Mouse (Mus musculus) ES-E14 (cell line): ENCODE measurements around the gene Rnf220. TPM values are rescaled to one million over a fixed set of nuclear protein-coding genes. Genes with fewer than 3 reads are reported as not detected.

Experiments used
- DNase-seq: peaks from one replicate; pipeline ENCODE4 v3.0.0-alpha.2; 2013; ENCODE audit warnings: low read depth, low spot score
- H3K27ac ChIP-seq: 2 replicates; pipeline ENCODE4 v1.5.1; 2012; ENCODE audit warnings: low read depth, mild to moderate bottlenecking, low read length, moderate library complexity, mixed read lengths; ENCODE audit not compliant: poor library complexity, insufficient read depth, severe bottlenecking
- H3K36me3 ChIP-seq: 2 replicates; pipeline ENCODE4 v1.6.1; 2012; ENCODE audit warnings: mild to moderate bottlenecking, low read length, moderate library complexity, mixed read lengths; ENCODE audit not compliant: control insufficient read depth, poor library complexity, insufficient read depth, severe bottlenecking
- H3K4me1 ChIP-seq, 2 experiments: fragments of 150-350 bp in 1 of 2; sonication (generic) in 1 of 2; 2 replicates each; pipeline ENCODE4 v1.6.1; 2012; ENCODE audit warnings: low read length in 2 of 2, mild to moderate bottlenecking in 1 of 2, mixed read lengths in 1 of 2; ENCODE audit not compliant: control insufficient read depth in 2 of 2, insufficient read depth in 2 of 2, poor library complexity in 1 of 2
- H3K4me3 ChIP-seq, 2 experiments: fragments of 150-350 bp in 1 of 2; sonication (generic) in 1 of 2; 2 replicates each; pipeline ENCODE4 v1.5.1; 2012; ENCODE audit warnings: low read length in 2 of 2, low read depth in 1 of 2, mild to moderate bottlenecking in 1 of 2, mixed read lengths in 1 of 2; ENCODE audit not compliant: insufficient read depth in 1 of 2, poor library complexity in 1 of 2, severe bottlenecking in 1 of 2
- H3K9ac ChIP-seq: 2 replicates; pipeline ENCODE4 v1.6.1; 2012; ENCODE audit warnings: low read depth, mild to moderate bottlenecking, low read length, mixed read lengths; ENCODE audit not compliant: poor library complexity, insufficient read depth, severe bottlenecking
- H3K9me3 ChIP-seq: fragments of 150-350 bp; sonication (generic); 2 replicates; pipeline ENCODE4 v1.6.1; 2012; ENCODE audit warnings: low read depth, mild to moderate bottlenecking, low read length; ENCODE audit not compliant: control insufficient read depth, insufficient read depth
- CHD2 ChIP-seq: IDR thresholded peaks from 2 replicates; pipeline ENCODE4 v1.6.1; 2014; ENCODE audit warnings: mild to moderate bottlenecking, low read depth, low read length, inconsistent platforms
- HCFC1 ChIP-seq: IDR thresholded peaks from 2 replicates; pipeline ENCODE4 v1.6.1; 2012; ENCODE audit warnings: low read length, inconsistent platforms, borderline replicate concordance; ENCODE audit not compliant: insufficient read depth
- MAFK ChIP-seq: IDR thresholded peaks from 2 replicates; pipeline ENCODE4 v1.6.1; 2014; ENCODE audit warnings: mild to moderate bottlenecking, low read depth, low read length, inconsistent platforms; ENCODE audit not compliant: insufficient read depth
- ZC3H11A ChIP-seq: IDR thresholded peaks from 2 replicates; pipeline ENCODE4 v1.6.1; 2012; ENCODE audit warnings: low read depth, mild to moderate bottlenecking, inconsistent platforms, low read length, borderline replicate concordance
- ZNF384 ChIP-seq: IDR thresholded peaks from 2 replicates; pipeline ENCODE4 v1.6.1; 2012; ENCODE audit warnings: low read depth, low read length, inconsistent platforms
- in situ Hi-C, 2 experiments: fragments of 600-800 bp; cut with MboI; formaldehyde crosslinking; loops; one replicate each; pipeline ENCODE4 v1.15.1; 2025; ENCODE audit warnings: low sequenced_read_pairs in 2 of 2, inconsistent platforms in 1 of 2; ENCODE audit not compliant: unreplicated experiment in 2 of 2
- total RNA-seq: library from RNA; depleted of rRNA; stranded (reverse); fragments of 300-350 nt; gene quantifications from 2 replicates; pipeline ENCODE4 v1.2.3, GENCODE M21; 2012

Gene Rnf220
- total RNA-seq, 1 experiment, result 130 TPM

DNA sequence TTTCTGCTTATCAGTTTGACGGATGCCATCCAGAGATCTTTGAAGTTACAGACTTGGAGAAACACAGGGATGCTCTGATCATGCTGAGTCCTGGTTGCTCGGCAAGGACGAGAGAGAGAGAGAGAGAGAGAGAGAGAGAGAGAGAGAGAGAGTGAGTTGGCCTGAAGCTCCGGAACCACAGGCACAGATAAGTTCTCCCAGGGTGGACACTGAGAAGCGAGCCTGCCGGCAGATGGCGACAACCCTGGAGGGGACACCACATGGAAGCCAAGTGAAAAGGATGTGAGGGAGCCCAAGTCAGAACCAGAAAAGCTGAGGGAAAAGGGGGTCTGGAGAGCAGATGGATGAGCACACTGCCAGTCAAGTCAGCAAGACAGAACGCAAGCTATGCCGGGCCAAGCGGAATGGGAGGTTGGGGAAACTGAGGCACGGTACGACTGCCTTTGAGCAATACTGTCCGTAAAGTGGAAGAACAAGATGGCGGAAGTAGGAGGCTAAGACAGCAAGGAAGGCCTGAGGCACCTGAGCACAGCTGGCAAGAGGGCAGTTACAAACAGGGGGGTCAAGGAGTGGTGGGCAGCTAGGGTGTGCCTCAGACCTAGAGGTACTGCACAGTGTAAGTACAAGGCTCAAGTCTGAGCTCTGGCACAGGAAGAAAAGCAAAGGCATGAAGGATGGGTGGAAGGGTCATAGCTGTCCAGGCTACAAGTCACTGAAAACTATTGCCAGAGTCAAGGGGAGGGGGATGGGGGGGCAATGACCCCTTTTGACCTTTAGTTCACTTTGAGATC lies 107.4 kb downstream of the Rnf220 start:
- no peaks in the 10 kb centered on the region for H3K36me3 ChIP-seq
- no peak overlapping the region for H3K4me3 ChIP-seq
- no peak for DNase-seq
- no peak overlapping the region for H3K9ac ChIP-seq
- no peak for TF ChIP-seq ZNF384
- TF ChIP-seq ZC3H11A, result peak; percentile 20; the same call in 1 of the 2 replicates
- in situ Hi-C loops, result no loop called here
- no peak overlapping the region for H3K27ac ChIP-seq
- no peaks in the 10 kb centered on the region for H3K9me3 ChIP-seq
- H3K4me1 ChIP-seq, result peaks cover 4 to 29% of the 10 kb centered on the region in 2 experiments

GRCm38 (mm10) chr4:117385247-117385646 lies 111.6 kb downstream of the Rnf220 start:
- in situ Hi-C loops, result no loop called here
- H3K27ac ChIP-seq, result no peak overlapping the region
- H3K9ac ChIP-seq, result no peak overlapping the region
- no peaks in the 10 kb centered on the region for H3K9me3 ChIP-seq
- TF ChIP-seq MAFK, result no peak
- no peak for TF ChIP-seq HCFC1
- TF ChIP-seq ZC3H11A, result no peak
- TF ChIP-seq ZNF384, result no peak
- TF ChIP-seq CHD2, result no peak
- DNase-seq, result no peak
- H3K36me3 ChIP-seq, result no peaks in the 10 kb centered on the region
- H3K4me1 ChIP-seq, result peaks cover 0 to 14% of the 10 kb centered on the region in 2 experiments; a peak in 3 of 4 replicates
- H3K4me3 ChIP-seq, result no peak overlapping the region

DNA sequence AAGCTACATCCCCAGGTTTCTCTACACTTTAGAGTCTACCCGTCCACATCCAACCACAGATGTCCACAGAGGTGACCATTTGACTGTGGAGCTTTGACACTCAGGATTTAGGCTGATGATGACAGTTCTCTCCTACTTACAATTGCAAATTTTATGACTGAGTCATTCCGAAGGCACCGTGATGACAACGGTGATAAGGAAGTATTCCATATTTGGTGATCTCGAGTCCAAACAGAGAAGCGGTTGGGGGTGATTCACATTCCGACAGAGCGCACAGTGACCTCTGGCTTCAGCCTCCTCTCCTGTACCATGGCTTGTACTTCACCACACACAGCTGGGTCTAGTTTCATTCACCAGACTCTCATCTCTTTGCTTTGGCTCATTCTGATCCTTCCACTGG lies 115.0 kb downstream of the Rnf220 start:
- Histone ChIP-seq H3K9me3 (no peaks in the 10 kb centered on the region), H3K4me1 (peaks cover 2 to 12% of the 10 kb centered on the region in 2 experiments), H3K36me3 (no peaks in the 10 kb centered on the region), H3K4me3 (no peak overlapping the region), H3K27ac (no peak overlapping the region), H3K9ac (no peak overlapping the region)
- in situ Hi-C loops, result no loop called here
- TF ChIP-seq CHD2 (no peak), ZNF384 (no peak), ZC3H11A (no peak), HCFC1 (no peak), MAFK (no peak)
- DNase-seq, result no peak

DNA sequence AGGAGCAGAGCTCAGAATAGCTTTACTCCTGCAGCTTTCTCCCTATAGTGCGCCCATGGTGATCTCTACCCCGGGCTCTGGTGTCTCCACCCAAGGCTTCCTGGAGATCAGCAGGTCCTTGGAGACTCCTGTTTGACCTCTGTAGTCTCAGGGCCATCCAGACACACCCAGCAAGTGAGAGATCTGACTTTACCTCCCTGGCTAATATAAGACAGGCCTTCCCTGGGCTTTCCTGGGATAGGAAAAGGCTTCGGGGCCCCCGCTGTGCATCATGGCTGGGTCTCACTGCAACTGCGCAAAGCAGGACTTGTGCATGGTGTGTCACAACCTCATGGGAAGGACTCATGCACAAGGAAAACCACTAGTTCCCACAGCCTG lies 116.3 kb downstream of the Rnf220 start:
- H3K36me3 ChIP-seq, result no peaks in the 10 kb centered on the region
- no peak overlapping the region for H3K9ac ChIP-seq
- H3K4me3 ChIP-seq, result 0 out of 4 replicates have a peak overlapping the region, but pooled peaks of 1 of the 2 experiments have one; percentile 11
- in situ Hi-C loops, result no loop called here
- H3K27ac ChIP-seq, result peak overlapping the region; percentile 52; the same call in 1 of the 2 replicates
- TF ChIP-seq MAFK (no peak), ZC3H11A (no peak), ZNF384 (no peak), HCFC1 (no peak), CHD2 (no peak)
- H3K9me3 ChIP-seq, result no peaks in the 10 kb centered on the region
- H3K4me1 ChIP-seq, result peaks cover 2 to 15% of the 10 kb centered on the region in 2 experiments
- peak; percentile 51 for DNase-seq
